Mouse (Mus musculus) hindbrain, embryonic 11.5 days (tissue): ENCODE results near the gene Neurl1a. TPM values are rescaled to one million over a fixed set of nuclear protein-coding genes. Genes with fewer than 3 reads are reported as not detected.

Source experiments
- ATAC-seq: fragments of 200-750 bp; cut with Nextera tagmentation; 2 replicates; pipeline ENCODE4 v1.8.0; 2017; ENCODE audit warnings: mild to moderate bottlenecking, moderate TSS enrichment, moderate library complexity; ENCODE audit not compliant: low FRiP score
- DNase-seq: peaks from one replicate; pipeline ENCODE4 v3.0.0-alpha.2; 2015; ENCODE audit warnings: low spot score
- H3K27ac ChIP-seq: fragments of 300-500 bp; sonication (generic); 2 replicates; pipeline ENCODE4 v1.5.1; 2014; ENCODE audit warnings: mild to moderate bottlenecking, low read depth, low read length
- H3K27me3 ChIP-seq: fragments of 300-500 bp; sonication (generic); 2 replicates; pipeline ENCODE4 v1.6.1; 2014; ENCODE audit warnings: mild to moderate bottlenecking, low read length, moderate library complexity, mixed read lengths; ENCODE audit not compliant: control insufficient read depth, insufficient read depth
- H3K36me3 ChIP-seq: fragments of 300-500 bp; sonication (generic); 2 replicates; pipeline ENCODE4 v1.6.1; 2014; ENCODE audit warnings: mild to moderate bottlenecking, low read length, moderate library complexity, mixed read lengths; ENCODE audit not compliant: control insufficient read depth, insufficient read depth
- H3K4me1 ChIP-seq: fragments of 300-500 bp; sonication (generic); replicated peaks from 2 replicates; pipeline ENCODE4 v1.6.1; 2014; ENCODE audit warnings: low read length, mixed read lengths; ENCODE audit not compliant: control insufficient read depth, insufficient read depth
- H3K4me2 ChIP-seq: fragments of 300-500 bp; sonication (generic); replicated peaks from 2 replicates; pipeline ENCODE4 v1.6.1; 2014; ENCODE audit warnings: mild to moderate bottlenecking, low read depth, low read length
- H3K4me3 ChIP-seq: fragments of 300-500 bp; sonication (generic); 2 replicates; pipeline ENCODE4 v1.5.1; 2014; ENCODE audit warnings: low read depth, low read length
- H3K9ac ChIP-seq: fragments of 300-500 bp; sonication (generic); 2 replicates; pipeline ENCODE4 v1.6.1; 2014; ENCODE audit warnings: low read depth, low read length
- H3K9me3 ChIP-seq: fragments of 300-500 bp; sonication (generic); 2 replicates; pipeline ENCODE4 v1.6.1; 2016; ENCODE audit warnings: low read length; ENCODE audit not compliant: control insufficient read depth
- WGBS: fragments of 180-500 bp; shearing (Covaris S2); extraction: QIAGEN DNeasy Blood & Tissue Kit; methylation state at CpG from one replicate; pipeline ENCODE4 v1.1.7; 2014; 5-methylcytosine and 5-hydroxymethylcytosine counted together
- polyA plus RNA-seq: library from polyadenylated mRNA; unstranded; fragments of >200 nt; fragmentation: Nextera tagmentation; extraction: Ambion mirVana; gene quantifications from 2 replicates; pipeline ENCODE4 v1.2.1, GENCODE M21; 2014

Neurl1a gene
- polyA plus RNA-seq, 1 experiment from 2014 or later: 3.4 TPM

DNA sequence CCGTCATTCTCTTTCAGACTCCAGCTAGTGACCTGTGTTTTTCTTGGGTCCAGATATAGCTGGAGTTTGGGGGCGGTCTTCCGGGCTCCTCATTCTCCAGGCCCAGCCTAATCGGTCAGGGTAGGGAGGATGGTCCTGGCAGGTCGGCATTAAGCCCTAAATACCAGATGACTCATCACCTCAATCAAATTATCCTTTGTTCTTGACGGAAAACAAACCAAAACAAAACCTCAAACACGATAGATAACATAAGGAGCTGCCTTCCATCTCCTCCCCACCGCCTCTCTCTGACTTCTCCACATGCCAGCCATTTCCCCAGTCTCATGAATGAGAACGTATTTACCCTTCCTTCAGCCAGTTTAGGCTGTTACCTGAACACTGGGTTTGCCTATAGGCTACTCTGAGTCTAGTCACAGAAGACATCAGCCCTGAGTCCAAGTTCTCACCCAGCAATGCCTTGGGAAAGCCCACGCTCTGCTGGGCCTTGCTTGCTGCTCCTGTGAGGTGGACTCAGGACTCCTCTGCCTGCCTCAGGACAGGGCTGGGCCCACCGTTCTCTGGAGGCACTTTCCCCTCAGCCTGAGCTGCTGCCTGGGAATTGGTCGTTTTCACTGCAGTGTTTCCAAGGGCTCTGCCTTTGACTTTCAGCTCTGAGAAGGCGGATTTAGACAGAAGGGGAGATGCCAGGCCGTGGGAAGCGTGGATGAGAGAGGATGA, 44.4 kb downstream of the Neurl1a start:
- Histone ChIP-seq H3K27me3 (no peaks in the 10 kb centered on the region), H3K4me1 (no peaks in the 10 kb centered on the region), H3K9me3 (no peaks in the 10 kb centered on the region), H3K36me3 (no peaks in the 10 kb centered on the region), H3K27ac (no peak overlapping the region), H3K4me3 (no peak overlapping the region), H3K9ac (no peak overlapping the region), H3K4me2 (no peak overlapping the region)
- 79% methylated on average over 15 of the region's 15 CpGs for WGBS
- DNase-seq (no peak), ATAC-seq (no peak)

DNA sequence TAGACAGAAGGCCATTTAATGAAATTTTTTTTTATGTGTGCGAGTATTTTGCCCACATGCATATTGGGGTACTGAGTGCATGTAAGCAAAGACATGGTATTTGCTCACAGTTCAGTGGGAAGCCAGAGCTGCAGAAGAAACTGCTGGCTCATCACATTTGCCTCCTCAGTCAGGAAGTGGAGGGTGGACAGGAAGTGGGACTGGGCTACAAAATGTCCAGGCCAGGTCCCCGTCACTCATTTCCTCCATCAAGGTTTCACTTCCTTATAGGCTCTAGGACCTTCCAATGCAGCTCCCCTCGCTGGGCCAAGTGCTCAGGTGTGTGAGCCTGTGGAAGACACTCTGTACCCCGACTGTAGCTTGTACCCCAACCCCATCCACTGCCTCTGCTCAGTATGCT, 46.1 kb downstream of the Neurl1a start:
- Histone ChIP-seq H3K4me3 (no peak overlapping the region), H3K36me3 (no peaks in the 10 kb centered on the region), H3K4me1 (peaks cover 3% of the 10 kb centered on the region; the same call in 1 of the 2 replicates), H3K27me3 (no peaks in the 10 kb centered on the region), H3K27ac (no peak overlapping the region), H3K4me2 (no peak overlapping the region), H3K9ac (no peak overlapping the region), H3K9me3 (no peaks in the 10 kb centered on the region)
- DNase-seq: no peak
- WGBS: 87% methylated on average over 4 of the region's 4 CpGs
- ATAC-seq: no peak

- Histone ChIP-seq H3K27me3 (no peaks in the 10 kb centered on the region), H3K36me3 (no peaks in the 10 kb centered on the region), H3K4me2 (no peak overlapping the region), H3K4me1 (peaks cover 3% of the 10 kb centered on the region; the same call in 1 of the 2 replicates), H3K9me3 (no peaks in the 10 kb centered on the region), H3K4me3 (no peak overlapping the region), H3K9ac (no peak overlapping the region), H3K27ac (no peak overlapping the region)
- DNase-seq (no peak), ATAC-seq (no peak)
- WGBS: 76% methylated on average over 5 of the region's 5 CpGs
Observed at GRCm38 (mm10) chr19:47225791-47226190, 47.2 kb downstream of the Neurl1a start.

DNA sequence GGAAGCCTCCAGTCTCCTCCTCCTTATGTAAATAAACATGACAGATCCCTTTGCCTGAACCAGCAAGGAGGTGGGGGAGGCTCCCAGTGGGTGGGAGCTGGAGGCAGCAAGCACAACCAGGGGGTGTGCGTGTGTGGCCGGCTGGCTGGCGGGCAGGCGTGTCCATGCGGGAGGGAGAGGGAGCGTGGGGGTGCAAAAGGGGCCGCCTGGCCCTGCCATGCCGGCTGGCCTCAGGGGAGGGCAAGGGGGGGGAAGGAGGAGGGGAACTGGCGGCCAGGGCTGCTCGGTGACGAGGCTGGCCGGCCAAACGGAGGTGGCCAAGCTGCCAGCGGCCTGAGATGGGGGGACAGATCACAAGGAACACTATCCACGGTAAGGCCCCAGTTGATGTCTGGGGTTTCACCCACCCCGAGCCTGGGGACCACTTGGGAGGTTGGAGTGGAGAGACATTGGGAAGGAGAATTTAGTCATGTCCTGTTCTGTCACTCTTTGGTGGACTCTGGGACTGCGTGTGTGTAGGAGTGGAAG, 50.2 kb downstream of the Neurl1a start:
- H3K27me3 ChIP-seq: no peaks in the 10 kb centered on the region
- peak overlapping the region; percentile 32; the same call in 1 of the 2 replicates for H3K9ac ChIP-seq
- H3K27ac ChIP-seq: 0 out of 2 replicates have a peak overlapping the region, but pooled peaks have one; percentile 7
- DNase-seq (peak; percentile 51), ATAC-seq (peak; percentile 80)
- peak overlapping the region; percentile 6; the same call in 1 of the 2 replicates for H3K4me3 ChIP-seq
- no peaks in the 10 kb centered on the region for H3K36me3 ChIP-seq
- no peaks in the 10 kb centered on the region for H3K9me3 ChIP-seq
- H3K4me2 ChIP-seq: peak overlapping the region; percentile 28
- H3K4me1 ChIP-seq: peaks cover 3% of the 10 kb centered on the region; the same call in 1 of the 2 replicates
- 6% methylated on average over 17 of the region's 17 CpGs for WGBS

- no peak overlapping the region for H3K4me3 ChIP-seq
- H3K9me3 ChIP-seq: no peaks in the 10 kb centered on the region
- no peak overlapping the region for H3K9ac ChIP-seq
- H3K27me3 ChIP-seq: no peaks in the 10 kb centered on the region
- H3K4me1 ChIP-seq: peaks cover 3% of the 10 kb centered on the region; the same call in 1 of the 2 replicates
- no peak overlapping the region for H3K27ac ChIP-seq
- no peak overlapping the region for H3K4me2 ChIP-seq
- DNase-seq (no peak), ATAC-seq (no peak)
- no peaks in the 10 kb centered on the region for H3K36me3 ChIP-seq
- 85% methylated on average over 5 of the region's 5 CpGs for WGBS
Observed at GRCm38 (mm10) chr19:47229461-47229860, 50.8 kb downstream of the Neurl1a start.

DNA sequence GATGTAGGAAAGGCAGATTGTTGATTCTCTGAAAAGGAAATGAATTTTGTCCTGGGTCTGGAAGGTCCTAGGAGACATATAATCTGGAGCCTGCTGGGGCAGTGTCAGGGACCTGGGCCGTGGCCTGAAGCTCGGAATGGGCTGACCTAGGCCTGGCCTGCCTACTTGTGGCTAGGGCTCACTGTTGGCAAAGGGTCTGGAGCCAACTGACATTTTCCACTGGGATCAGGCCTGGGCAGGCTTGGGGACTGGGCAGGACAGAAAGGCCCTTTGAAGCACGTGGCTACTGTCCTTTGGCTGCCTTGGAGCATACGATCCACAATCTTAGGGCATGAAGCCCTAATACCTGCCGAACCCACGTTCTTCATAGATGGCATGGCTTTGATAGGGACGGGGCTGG, 51.5 kb downstream of the Neurl1a start:
- WGBS: 93% methylated on average over 7 of the region's 7 CpGs
- Histone ChIP-seq H3K4me1 (peaks cover 3% of the 10 kb centered on the region; the same call in 1 of the 2 replicates), H3K27ac (no peak overlapping the region), H3K4me2 (no peak overlapping the region), H3K27me3 (no peaks in the 10 kb centered on the region), H3K9ac (no peak overlapping the region), H3K36me3 (no peaks in the 10 kb centered on the region), H3K9me3 (no peaks in the 10 kb centered on the region), H3K4me3 (no peak overlapping the region)
- ATAC-seq (no peak), DNase-seq (no peak)

DNA sequence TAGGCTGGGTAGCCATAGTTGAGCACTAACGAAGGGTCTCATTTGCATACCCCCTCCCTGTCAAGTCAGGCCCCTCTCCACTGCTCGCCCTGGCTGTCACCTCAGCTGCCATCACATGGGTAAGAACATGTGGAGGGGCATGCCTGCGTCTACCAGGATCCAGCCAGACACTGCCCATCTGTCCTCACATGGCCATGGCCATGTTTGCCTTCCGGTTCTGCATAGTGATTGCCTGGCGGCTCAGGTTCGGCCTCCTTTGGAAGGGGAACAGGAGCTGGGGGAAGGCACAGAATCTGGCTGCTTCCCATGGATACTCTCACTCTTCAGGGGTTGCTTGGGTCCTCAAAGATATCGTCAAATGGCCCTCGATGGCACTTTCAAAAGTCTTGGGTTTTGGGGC, 52.1 kb downstream of the Neurl1a start:
- no peak overlapping the region for H3K4me3 ChIP-seq
- ATAC-seq: no peak
- WGBS: 86% methylated on average over 8 of the region's 8 CpGs
- no peak overlapping the region for H3K4me2 ChIP-seq
- DNase-seq: no peak
- H3K4me1 ChIP-seq: peaks cover 3% of the 10 kb centered on the region; the same call in 1 of the 2 replicates
- H3K36me3 ChIP-seq: no peaks in the 10 kb centered on the region
- no peak overlapping the region for H3K9ac ChIP-seq
- no peaks in the 10 kb centered on the region for H3K9me3 ChIP-seq
- no peaks in the 10 kb centered on the region for H3K27me3 ChIP-seq
- H3K27ac ChIP-seq: no peak overlapping the region

DNA sequence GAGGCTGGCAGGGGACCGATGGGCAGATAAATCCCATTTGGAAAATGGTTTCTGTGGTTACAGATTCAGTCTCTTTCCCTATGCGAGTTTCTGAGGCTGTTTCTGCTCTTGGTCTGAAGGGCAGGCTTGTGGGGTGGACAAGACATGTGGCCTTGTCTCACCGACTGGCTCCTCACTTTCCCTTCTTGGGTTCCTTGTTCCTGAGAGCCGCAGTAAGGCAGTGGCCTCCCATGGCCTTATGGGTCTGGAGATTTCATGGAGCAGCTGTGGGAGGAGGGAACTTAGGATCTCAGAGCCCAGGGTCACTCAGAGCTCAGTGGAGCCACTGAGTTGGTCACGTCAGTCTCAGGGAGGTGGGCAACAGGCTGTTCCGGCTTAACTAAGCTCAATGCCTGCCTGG, 52.8 kb downstream of the Neurl1a start:
- Histone ChIP-seq H3K27ac (no peak overlapping the region), H3K36me3 (no peaks in the 10 kb centered on the region), H3K4me1 (peaks cover 3% of the 10 kb centered on the region; the same call in 1 of the 2 replicates), H3K27me3 (no peaks in the 10 kb centered on the region), H3K9ac (no peak overlapping the region), H3K4me2 (no peak overlapping the region), H3K9me3 (no peaks in the 10 kb centered on the region), H3K4me3 (no peak overlapping the region)
- WGBS: 96% methylated on average over 6 of the region's 6 CpGs
- no peak for ATAC-seq
- no peak for DNase-seq
